Mouse (Mus musculus) testis, adult 2 months (tissue): ENCODE measurements around the gene Ube2l3. TPM values are rescaled to one million over a fixed set of nuclear protein-coding genes. Genes with fewer than 3 reads are reported as not detected.
A peak's percentile ranks its signal among the peaks of the same experiment; 100 is the strongest.

Source experiments
- H3K27ac ChIP-seq: fragments of 200-500 bp; 2 replicates; pipeline ENCODE4 v1.5.1; 2012; ENCODE audit warnings: low read depth, low read length; ENCODE audit not compliant: control insufficient read depth, insufficient read depth
- H3K27me3 ChIP-seq: fragments of 200-500 bp; 2 replicates; pipeline ENCODE4 v1.6.1; 2012; ENCODE audit warnings: mild to moderate bottlenecking, low read length, moderate library complexity; ENCODE audit not compliant: control insufficient read depth, insufficient read depth
- H3K36me3 ChIP-seq: fragments of 200-500 bp; 2 replicates; pipeline ENCODE4 v1.6.1; 2012; ENCODE audit warnings: mild to moderate bottlenecking, low read length; ENCODE audit not compliant: control insufficient read depth, insufficient read depth
- H3K4me1 ChIP-seq: fragments of 200-500 bp; 2 replicates; pipeline ENCODE4 v1.6.1; 2012; ENCODE audit warnings: low read length; ENCODE audit not compliant: control insufficient read depth, insufficient read depth
- H3K4me3 ChIP-seq: fragments of 200-500 bp; 2 replicates; pipeline ENCODE4 v1.5.1; 2012; ENCODE audit warnings: low read depth, mild to moderate bottlenecking, low read length, moderate library complexity, mixed read lengths; ENCODE audit not compliant: control insufficient read depth
- CTCF ChIP-seq: fragments of 200-500 bp; IDR thresholded peaks from 2 replicates; pipeline ENCODE4 v1.5.1; 2012; ENCODE audit warnings: low read depth, mild to moderate bottlenecking, inconsistent platforms, low read length, moderate library complexity; ENCODE audit not compliant: control insufficient read depth, insufficient read depth, insufficient replicate concordance
- POLR2A ChIP-seq: fragments of 200-500 bp; IDR thresholded peaks from 2 replicates; pipeline ENCODE4 v1.6.1; 2012; ENCODE audit warnings: low read depth, mild to moderate bottlenecking, inconsistent platforms, low read length, moderate library complexity; ENCODE audit not compliant: control insufficient read depth
- polyA plus RNA-seq: library from polyadenylated mRNA; depleted of rRNA; stranded (reverse); fragments of >200 nt; gene quantifications from 2 replicates; pipeline ENCODE4 v1.2.3, GENCODE M21; 2012

The Ube2l3 gene
- polyA plus RNA-seq, 1 experiment = 80.1 TPM

DNA sequence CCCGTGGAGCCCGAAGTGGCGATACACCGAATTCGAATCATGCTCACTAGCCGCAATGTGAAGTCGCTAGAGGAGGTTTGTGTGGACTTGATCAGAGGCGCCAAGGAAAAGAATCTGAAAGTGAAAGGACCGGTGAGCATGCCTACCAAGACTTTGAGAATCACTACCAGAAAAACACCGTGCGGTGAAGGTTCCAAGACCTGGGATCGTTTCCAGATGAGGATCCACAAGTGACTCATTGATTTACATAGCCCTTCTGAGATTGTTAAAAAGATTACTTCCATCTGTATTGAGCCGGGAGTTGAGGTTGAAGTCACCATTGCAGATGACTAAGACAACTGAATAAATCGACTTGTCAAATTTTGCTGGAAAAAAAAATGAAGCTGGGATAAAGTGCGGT, 65.1 kb downstream of the Ube2l3 start:
- H3K27ac ChIP-seq = no peak overlapping the region
- H3K36me3 ChIP-seq = no peaks in the 10 kb centered on the region
- H3K4me1 ChIP-seq = no peaks in the 10 kb centered on the region; the same call in none of the 2 replicates

DNA sequence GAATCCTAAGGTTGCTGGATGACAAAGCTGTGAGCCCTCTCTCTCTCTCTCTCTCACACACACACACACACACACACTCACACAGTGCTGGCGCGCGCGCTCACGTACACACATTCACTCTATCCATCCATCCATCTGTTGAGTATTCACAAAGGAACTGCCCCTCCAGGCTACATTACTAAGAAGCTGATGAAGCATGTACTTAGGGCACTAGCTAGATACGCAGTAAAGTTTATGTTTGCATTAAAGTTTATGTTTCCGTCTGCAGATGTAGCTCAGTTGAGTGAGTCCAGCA, 69.6 kb downstream of the Ube2l3 start:
- Histone ChIP-seq H3K27ac (no peak overlapping the region), H3K4me3 (peak overlapping the region; percentile 97), H3K27me3 (no peaks in the 10 kb centered on the region), H3K4me1 (peaks cover 11% of the 10 kb centered on the region), H3K36me3 (no peaks in the 10 kb centered on the region; the same call in 1 of the 2 replicates)
- TF ChIP-seq CTCF = no peak
- TF ChIP-seq POLR2A = no peak

More for the DNA sequence above, 65.1 kb downstream of the Ube2l3 start:
- Histone ChIP-seq H3K4me3 (no peak overlapping the region), H3K27me3 (no peaks in the 10 kb centered on the region)
- TF ChIP-seq CTCF = no peak
- no peak for TF ChIP-seq POLR2A

DNA sequence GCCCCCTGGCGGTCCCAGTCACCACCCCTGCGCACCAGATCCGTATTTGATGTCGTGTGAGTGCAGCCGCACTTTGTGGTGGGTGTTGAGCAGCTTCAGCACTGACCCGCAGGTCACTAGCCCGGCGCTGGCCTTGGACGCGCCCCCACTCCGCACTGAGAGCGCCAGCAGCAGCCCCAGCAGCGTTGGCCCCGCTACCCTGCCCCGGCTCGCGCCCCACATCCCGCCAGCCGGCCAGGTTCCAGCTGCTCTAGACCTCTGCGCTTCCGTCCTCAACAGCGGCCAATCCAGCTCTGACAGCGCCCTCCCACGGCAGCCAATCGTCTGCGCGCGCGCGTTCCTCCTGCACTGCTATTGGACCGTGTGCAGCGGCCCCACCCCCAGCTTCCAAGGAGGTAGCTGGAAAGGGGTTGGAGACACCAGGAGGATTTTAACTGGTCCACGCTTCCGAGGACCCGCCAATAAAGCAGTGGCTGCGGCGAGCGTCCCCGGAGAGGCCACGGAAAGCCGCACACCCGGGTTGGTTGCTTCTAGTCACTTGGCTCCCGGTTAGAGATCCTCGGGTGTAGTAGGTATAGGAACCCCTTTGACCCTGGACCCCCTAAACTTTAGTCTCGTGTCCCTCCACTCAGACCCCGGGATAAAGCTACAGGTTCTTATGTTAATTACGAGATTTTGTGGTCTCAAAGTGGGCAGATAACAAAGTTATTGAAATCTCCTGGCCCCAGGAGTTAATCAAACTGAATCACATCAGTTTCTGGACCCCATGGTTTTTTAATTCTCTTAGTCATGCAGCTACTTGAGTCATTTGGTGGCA, 70.2 kb downstream of the Ube2l3 start, which contains the start of gene Sdf2l1:
Gene Sdf2l1, minus strand, starts transcription at position 295 of the 817 bp plus-strand sequence.
- TF ChIP-seq POLR2A (peak; percentile 74), CTCF (no peak)
- H3K27ac ChIP-seq = peak within 1 kb of the TSS; percentile 95

DNA sequence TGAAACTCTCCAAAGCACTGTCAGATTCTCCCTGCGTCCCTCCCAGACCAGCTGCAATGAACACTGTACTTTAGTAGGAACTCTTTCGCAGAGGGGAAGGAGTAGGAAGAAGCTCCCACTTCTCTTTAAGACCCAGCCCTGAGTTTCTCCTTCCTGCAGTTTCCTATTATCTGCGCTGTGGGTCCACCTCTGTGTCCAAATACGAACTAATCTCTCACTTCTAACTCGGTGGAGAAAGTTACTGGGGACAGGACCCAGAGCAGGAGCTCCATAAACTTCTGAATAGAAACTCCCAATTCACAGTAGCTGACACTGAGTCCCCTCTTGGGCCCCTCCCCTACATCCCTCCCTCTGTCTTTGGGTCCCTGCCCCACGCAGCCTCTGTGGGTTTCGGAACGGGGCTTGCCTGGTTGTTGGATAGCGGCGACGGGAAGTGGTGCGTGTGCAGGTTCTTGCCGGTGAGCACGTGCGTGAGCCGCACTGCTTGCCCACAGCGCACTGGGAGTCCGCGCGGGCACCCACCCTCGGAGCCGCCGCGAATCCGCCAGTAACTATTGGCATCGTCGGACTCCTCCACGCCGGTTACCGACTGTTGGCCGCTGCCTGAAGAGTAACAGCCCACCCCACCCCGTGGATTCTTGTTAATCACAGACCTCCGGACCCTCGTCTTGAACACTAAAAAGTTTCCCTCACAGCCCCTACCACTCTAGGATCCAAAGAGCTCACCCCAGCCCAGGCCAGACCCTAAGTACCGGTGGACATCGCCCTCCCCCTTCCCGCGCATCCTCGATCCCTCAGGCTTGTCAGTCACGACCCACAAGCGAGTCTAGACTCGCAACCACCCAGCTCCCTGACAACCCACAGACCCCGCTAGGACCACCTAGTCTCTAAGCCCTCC, 71.0 kb downstream of the Ube2l3 start:
- H3K27me3 ChIP-seq = no peaks in the 10 kb centered on the region
- peaks cover 11% of the 10 kb centered on the region for H3K4me1 ChIP-seq
- H3K36me3 ChIP-seq = no peaks in the 10 kb centered on the region; the same call in 1 of the 2 replicates
- H3K4me3 ChIP-seq = peak overlapping the region; percentile 97
- TF ChIP-seq POLR2A (peak; percentile 55; the same call in 1 of the 2 replicates), CTCF (peak; percentile 11; the same call in 1 of the 2 replicates)
- peak overlapping the region; percentile 95 for H3K27ac ChIP-seq

More for the DNA sequence above, 70.2 kb downstream of the Ube2l3 start, which contains the start of gene Sdf2l1:
- Histone ChIP-seq H3K4me1 (peaks cover 11% of the 10 kb centered on the region), H3K4me3 (peak within 1 kb of the TSS; percentile 97), H3K27me3 (no peaks in the 10 kb centered on the region), H3K36me3 (no peaks in the 10 kb centered on the region; the same call in 1 of the 2 replicates)

DNA sequence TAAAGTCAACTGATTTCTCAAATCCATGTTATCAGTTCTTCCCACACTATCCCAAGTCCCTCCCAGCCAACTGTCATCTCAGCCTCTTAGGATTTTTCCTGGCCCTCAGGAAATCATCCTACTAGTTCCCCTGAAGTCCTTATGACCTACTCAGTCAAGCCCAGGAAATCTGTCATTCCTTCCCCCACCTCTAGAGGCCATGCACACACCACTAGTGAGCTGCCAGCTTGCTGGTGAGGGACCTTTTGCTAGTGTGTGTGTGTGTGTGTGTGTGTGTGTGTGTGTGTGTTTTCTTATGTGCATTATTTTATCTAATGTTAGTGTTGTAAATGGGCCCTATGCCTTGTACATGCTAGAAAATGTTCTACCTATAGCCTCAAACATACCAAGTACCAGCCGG, 75.2 kb downstream of the Ube2l3 start:
- H3K27ac ChIP-seq = no peak overlapping the region
- no peaks in the 10 kb centered on the region for H3K27me3 ChIP-seq
- TF ChIP-seq POLR2A (no peak), CTCF (peak; percentile 54; the same call in 1 of the 2 replicates)
- peaks cover 19% of the 10 kb centered on the region for H3K4me1 ChIP-seq
- no peak overlapping the region for H3K4me3 ChIP-seq
- H3K36me3 ChIP-seq = no peaks in the 10 kb centered on the region; the same call in 1 of the 2 replicates

DNA sequence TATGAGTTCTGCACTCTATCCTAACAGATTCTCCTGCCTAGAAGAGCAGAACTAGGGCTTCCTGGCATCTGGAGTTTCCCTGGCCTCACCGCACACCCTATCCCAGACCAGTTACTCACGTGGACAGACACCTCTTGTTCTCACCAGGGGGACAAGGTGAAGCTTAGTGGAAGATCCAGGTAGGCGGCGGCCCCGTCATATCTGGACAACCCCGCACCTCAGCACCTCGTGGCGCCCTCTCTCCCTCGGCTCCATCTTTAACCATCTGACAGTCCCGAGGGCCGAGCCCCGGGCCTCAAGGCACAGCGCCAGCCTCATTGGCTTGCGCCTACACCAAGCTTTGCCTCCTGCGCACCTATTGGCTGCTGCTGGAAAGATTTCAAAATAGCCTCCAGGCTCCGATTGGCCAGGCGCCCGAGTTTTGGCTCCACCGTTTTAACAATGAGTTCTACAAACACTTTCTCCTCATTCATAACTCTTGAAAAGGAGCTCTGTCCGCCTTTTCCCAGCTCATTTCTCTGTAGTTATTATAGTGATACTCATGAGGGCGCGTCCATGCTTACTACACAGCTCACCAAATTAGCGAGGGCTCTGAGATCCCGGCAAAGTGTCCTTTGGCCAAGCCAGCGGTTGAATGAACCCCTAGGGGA, 77.5 kb downstream of the Ube2l3 start, which contains the start of gene 2610318N02Rik:
Gene 2610318N02Rik, minus strand, starts transcription at position 297 of the 650 bp plus-strand sequence.
- Histone ChIP-seq H3K4me1 (peaks cover 12% of the 10 kb centered on the region), H3K27me3 (no peaks in the 10 kb centered on the region), H3K36me3 (no peaks in the 10 kb centered on the region), H3K27ac (no peak within 1 kb of the TSS), H3K4me3 (peak within 1 kb of the TSS; percentile 71)
- no peak for TF ChIP-seq CTCF
- TF ChIP-seq POLR2A = no peak
